Mouse (Mus musculus): ENCODE measurements around the gene Mrpl55. TPM values are rescaled to one million over a fixed set of nuclear protein-coding genes. Genes with fewer than 3 reads are reported as not detected.

The Mrpl55 gene
- polyA plus RNA-seq, 1 experiment from 2014 or later: 96.7 TPM

- no peaks in the 10 kb centered on the region for H3K9me3 ChIP-seq (ENCODE audit: control insufficient read depth, low read length)
- DNase-seq (ENCODE audit: low spot score) (no peak), ATAC-seq (ENCODE audit: low FRiP score) (no peak; the same call in 1 of the 2 replicates)
- peaks cover 5% of the 10 kb centered on the region; the same call in 1 of the 2 replicates for H3K4me1 ChIP-seq (replicated peaks; ENCODE audit: control insufficient read depth, insufficient read depth, low read length)
- H3K27ac ChIP-seq (ENCODE audit: low read depth, low read length): no peak overlapping the region
- H3K4me2 ChIP-seq (replicated peaks; ENCODE audit: low read depth, low read length): no peak overlapping the region
- 0 out of 2 replicates have a peak, but pooled peaks cover 2% of the 10 kb centered on the region for H3K27me3 ChIP-seq (ENCODE audit: control insufficient read depth, insufficient read depth, low read length)
- no peak overlapping the region for H3K4me3 ChIP-seq (ENCODE audit: low read depth, low read length)
- H3K36me3 ChIP-seq (ENCODE audit: control insufficient read depth, insufficient read depth, low read length): no peaks in the 10 kb centered on the region
- 80% methylated on average over 4 of the region's 4 CpGs for WGBS
- H3K9ac ChIP-seq (ENCODE audit: low read depth, low read length): no peak overlapping the region
Measured at GRCm38 (mm10) chr11:59239796-59240195, 37.5 kb downstream of the Mrpl55 start.

- 0 out of 2 replicates have a peak, but pooled peaks cover 2% of the 10 kb centered on the region for H3K27me3 ChIP-seq (ENCODE audit: control insufficient read depth, insufficient read depth, low read length)
- 38% methylated on average over 3 of the region's 3 CpGs for WGBS
- H3K9ac ChIP-seq (ENCODE audit: low read depth, low read length): no peak overlapping the region
- peaks cover 5% of the 10 kb centered on the region; the same call in 1 of the 2 replicates for H3K4me1 ChIP-seq (replicated peaks; ENCODE audit: control insufficient read depth, insufficient read depth, low read length)
- ATAC-seq (ENCODE audit: low FRiP score) (no peak), DNase-seq (ENCODE audit: low spot score) (no peak)
- no peaks in the 10 kb centered on the region for H3K36me3 ChIP-seq (ENCODE audit: control insufficient read depth, insufficient read depth, low read length)
- H3K27ac ChIP-seq (ENCODE audit: low read depth, low read length): no peak overlapping the region
- H3K4me3 ChIP-seq (ENCODE audit: low read depth, low read length): no peak overlapping the region
- no peaks in the 10 kb centered on the region for H3K9me3 ChIP-seq (ENCODE audit: control insufficient read depth, low read length)
- no peak overlapping the region for H3K4me2 ChIP-seq (replicated peaks; ENCODE audit: low read depth, low read length)
Measured at GRCm38 (mm10) chr11:59241841-59242240, 39.6 kb downstream of the Mrpl55 start.

- Histone ChIP-seq H3K9me3 (ENCODE audit: control insufficient read depth, low read length) (no peaks in the 10 kb centered on the region), H3K27ac (ENCODE audit: low read depth, low read length) (no peak overlapping the region), H3K36me3 (ENCODE audit: control insufficient read depth, insufficient read depth, low read length) (no peaks in the 10 kb centered on the region), H3K9ac (ENCODE audit: low read depth, low read length) (no peak overlapping the region), H3K27me3 (ENCODE audit: control insufficient read depth, insufficient read depth, low read length) (0 out of 2 replicates have a peak, but pooled peaks cover 2% of the 10 kb centered on the region), H3K4me2 (replicated peaks; ENCODE audit: low read depth, low read length) (no peak overlapping the region), H3K4me3 (ENCODE audit: low read depth, low read length) (no peak overlapping the region), H3K4me1 (replicated peaks; ENCODE audit: control insufficient read depth, insufficient read depth, low read length) (peaks cover 4% of the 10 kb centered on the region; the same call in 1 of the 2 replicates)
- ATAC-seq (ENCODE audit: low FRiP score) (no peak), DNase-seq (ENCODE audit: low spot score) (no peak)
- 43% methylated on average over 6 of the region's 6 CpGs for WGBS
Measured at GRCm38 (mm10) chr11:59243856-59244255, 41.6 kb downstream of the Mrpl55 start.

- WGBS: 73% methylated on average over 10 of the region's 10 CpGs
- DNase-seq (ENCODE audit: low spot score) (no peak), ATAC-seq (ENCODE audit: low FRiP score) (no peak)
- H3K27ac ChIP-seq (ENCODE audit: low read depth, low read length): no peak overlapping the region
- no peaks in the 10 kb centered on the region for H3K9me3 ChIP-seq (ENCODE audit: control insufficient read depth, low read length)
- H3K4me1 ChIP-seq (replicated peaks; ENCODE audit: control insufficient read depth, insufficient read depth, low read length): no peaks in the 10 kb centered on the region
- H3K4me2 ChIP-seq (replicated peaks; ENCODE audit: low read depth, low read length): no peak overlapping the region
- no peak overlapping the region for H3K9ac ChIP-seq (ENCODE audit: low read depth, low read length)
- H3K27me3 ChIP-seq (ENCODE audit: control insufficient read depth, insufficient read depth, low read length): 0 out of 2 replicates have a peak, but pooled peaks cover 2% of the 10 kb centered on the region
- no peak overlapping the region for H3K4me3 ChIP-seq (ENCODE audit: low read depth, low read length)
- no peaks in the 10 kb centered on the region for H3K36me3 ChIP-seq (ENCODE audit: control insufficient read depth, insufficient read depth, low read length)
Measured at GRCm38 (mm10) chr11:59248101-59248500, 45.8 kb downstream of the Mrpl55 start.

Other genes starting within 250 kb of the Mrpl55 start
- gene Hist3h2a, start 247.8 kb upstream of the Mrpl55 start, polyA plus RNA-seq (2014; fragmentation: Nextera tagmentation; extraction: Ambion mirVana): 71.2 and 75.2 TPM in 2 replicates
- gene Trim17, start 247.8 kb upstream of the Mrpl55 start, polyA plus RNA-seq (2014; fragmentation: Nextera tagmentation; extraction: Ambion mirVana): 0.36 and 0.73 TPM in 2 replicates
- gene Trim11, start 224.4 kb upstream of the Mrpl55 start, polyA plus RNA-seq (2014; fragmentation: Nextera tagmentation; extraction: Ambion mirVana): 15.7 and 18.2 TPM in 2 replicates
- 0.10 and 0.19 TPM in 2 replicates for gene Obscn, start 66.1 kb upstream of the Mrpl55 start, polyA plus RNA-seq (2014; fragmentation: Nextera tagmentation; extraction: Ambion mirVana)
- 2.0 and 2.6 TPM in 2 replicates for gene Iba57, start 38.7 kb upstream of the Mrpl55 start, polyA plus RNA-seq (2014; fragmentation: Nextera tagmentation; extraction: Ambion mirVana)
- gene Gjc2, start 19.3 kb upstream of the Mrpl55 start, polyA plus RNA-seq (2014; fragmentation: Nextera tagmentation; extraction: Ambion mirVana): not detected in 2 replicates
- 105 and 107 TPM in 2 replicates for gene Guk1, start 10.3 kb upstream of the Mrpl55 start, polyA plus RNA-seq (2014; fragmentation: Nextera tagmentation; extraction: Ambion mirVana)
- gene 2310033P09Rik, start 5.8 kb downstream of the Mrpl55 start, polyA plus RNA-seq (2014; fragmentation: Nextera tagmentation; extraction: Ambion mirVana): 33.4 and 40.9 TPM in 2 replicates
- gene Arf1, start 25.8 kb downstream of the Mrpl55 start, polyA plus RNA-seq (2014; fragmentation: Nextera tagmentation; extraction: Ambion mirVana): 610 and 623 TPM in 2 replicates
- 3.9 and 4.0 TPM in 2 replicates for gene Wnt3a, start 88.3 kb downstream of the Mrpl55 start, polyA plus RNA-seq (2014; fragmentation: Nextera tagmentation; extraction: Ambion mirVana)
- gene Wnt9a, start 104.4 kb downstream of the Mrpl55 start, polyA plus RNA-seq (2014; fragmentation: Nextera tagmentation; extraction: Ambion mirVana): 2.7 and 3.8 TPM in 2 replicates
- gene Prss38, start 173.2 kb downstream of the Mrpl55 start, polyA plus RNA-seq (2014; fragmentation: Nextera tagmentation; extraction: Ambion mirVana): not detected in 2 replicates
- gene Jmjd4, start 247.6 kb downstream of the Mrpl55 start, polyA plus RNA-seq (2014; fragmentation: Nextera tagmentation; extraction: Ambion mirVana): 12.2 and 13.0 TPM in 2 replicates
- gene Snap47, start 248.7 kb downstream of the Mrpl55 start, polyA plus RNA-seq (2014; fragmentation: Nextera tagmentation; extraction: Ambion mirVana): 183 and 195 TPM in 2 replicates

Data from hindbrain, embryonic 11.5 days (tissue).